Mouse (Mus musculus): ENCODE measurements around the gene Vti1a.
A peak's percentile ranks its signal among the peaks of the same experiment; 100 is the strongest.

Vti1a gene

GRCm38 (mm10) chr19:55380764-55381163, 64.7 kb downstream of the Vti1a start:
- ATAC-seq (ENCODE audit: low TSS enrichment) = no peak

- no peak for ATAC-seq (ENCODE audit: low TSS enrichment)
Measured at GRCm38 (mm10) chr19:55381343-55381742, 65.2 kb downstream of the Vti1a start.

GRCm38 (mm10) chr19:55382745-55383144, 66.7 kb downstream of the Vti1a start:
- peak; percentile 34; the same call in 1 of the 2 replicates for ATAC-seq (ENCODE audit: low TSS enrichment)

DNA sequence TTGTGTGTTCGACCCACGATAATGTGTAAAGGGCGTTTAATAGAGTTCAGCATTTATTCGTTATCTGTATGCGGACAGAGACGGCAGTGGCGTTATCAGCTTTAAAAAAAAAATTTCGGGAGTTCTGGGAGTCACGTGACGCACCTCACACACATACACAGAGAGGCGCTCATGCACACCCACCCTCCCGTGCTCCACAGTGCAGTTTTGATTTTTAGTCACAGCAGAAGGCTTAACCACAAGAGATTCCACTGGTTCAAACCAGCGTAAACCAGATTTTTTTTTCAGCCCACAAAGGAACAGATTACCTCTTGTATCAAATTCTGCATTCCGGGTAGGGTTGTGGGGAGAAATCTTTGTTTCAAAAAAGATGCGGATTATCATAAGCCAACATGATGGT, 68.5 kb downstream of the Vti1a start:
- no peak for ATAC-seq (ENCODE audit: low TSS enrichment)

- ATAC-seq (ENCODE audit: low TSS enrichment) = no peak
Measured at GRCm38 (mm10) chr19:55389019-55389418, 72.9 kb downstream of the Vti1a start.

DNA sequence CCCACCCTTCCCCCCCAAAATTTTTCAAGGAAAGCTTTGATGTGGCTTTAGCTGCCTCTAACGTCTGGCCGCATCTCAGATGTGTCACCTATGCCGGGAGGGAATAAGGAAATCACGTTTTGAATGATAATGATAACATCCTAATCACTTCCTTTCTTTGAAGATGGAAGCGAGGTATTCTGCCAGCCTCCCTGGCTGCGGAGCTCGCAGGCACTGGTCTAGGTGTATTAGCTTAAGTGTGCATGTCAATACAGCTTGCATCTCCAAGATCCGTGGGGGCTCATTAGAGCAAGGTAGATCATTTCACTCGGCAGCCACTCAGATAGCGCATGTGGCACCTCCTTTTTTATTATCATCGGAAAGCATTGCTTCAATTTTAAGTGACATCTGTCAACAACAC, 74.2 kb downstream of the Vti1a start:
- no peak for ATAC-seq (ENCODE audit: low TSS enrichment)

DNA sequence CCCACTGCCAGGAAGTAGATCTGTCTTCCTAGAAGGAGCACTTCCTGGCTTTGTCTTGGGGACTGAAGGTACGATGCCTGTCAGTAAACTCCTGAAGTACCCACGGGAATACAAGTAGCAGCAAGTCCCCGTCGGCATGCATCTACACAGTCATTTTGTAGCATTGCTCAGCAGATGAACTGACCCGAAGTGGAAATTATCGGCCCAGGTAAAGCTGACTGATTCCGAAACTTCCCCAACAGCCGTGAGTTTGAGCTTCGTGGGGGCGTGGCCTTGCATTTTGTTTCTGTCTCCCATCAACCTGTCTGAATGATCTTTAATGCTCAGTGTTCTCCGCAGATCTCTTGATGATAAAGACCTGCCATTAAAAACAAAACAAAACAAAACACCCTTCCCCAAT, 85.5 kb downstream of the Vti1a start:
- ATAC-seq (ENCODE audit: low TSS enrichment) = no peak

DNA sequence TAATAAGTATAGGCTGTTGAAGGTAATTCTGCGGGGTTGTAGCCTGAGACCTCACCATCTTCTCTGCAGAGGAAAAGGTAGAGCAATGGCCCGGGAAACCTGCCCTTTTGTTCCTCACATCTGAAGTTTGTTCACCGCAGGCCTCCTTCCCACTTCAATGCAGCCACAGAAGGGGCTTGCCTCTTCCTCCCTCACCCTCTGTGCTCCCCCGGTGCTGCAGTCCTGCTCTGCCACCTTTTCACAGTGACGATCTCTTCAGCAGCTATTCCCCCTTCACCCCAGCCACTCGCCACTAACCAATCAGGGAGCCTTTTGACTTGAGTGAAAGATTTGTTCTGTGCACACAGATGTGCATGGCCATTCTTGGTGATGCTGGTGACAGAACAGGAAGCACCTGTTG, 92.4 kb downstream of the Vti1a start:
- ATAC-seq (ENCODE audit: low TSS enrichment) = no peak

DNA sequence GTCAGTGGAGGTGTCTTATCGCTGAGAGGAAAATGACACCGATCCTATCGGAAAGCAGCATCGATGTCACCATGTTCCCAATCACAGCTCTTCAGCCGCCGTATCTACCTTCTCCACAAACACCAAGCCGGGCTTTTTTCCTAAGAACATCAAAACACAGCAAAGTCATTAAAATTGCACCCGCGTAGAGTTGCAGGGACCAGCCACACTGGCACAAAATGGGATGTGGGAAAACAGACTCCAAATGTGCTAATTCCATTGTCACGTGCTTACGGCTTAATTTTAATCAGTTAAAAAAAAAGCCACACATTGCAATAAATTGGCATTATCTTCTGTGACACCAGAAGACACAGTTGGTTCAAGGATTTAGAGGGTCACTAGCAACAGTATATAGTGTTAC, 95.3 kb downstream of the Vti1a start:
- no peak for ATAC-seq (ENCODE audit: low TSS enrichment)

DNA sequence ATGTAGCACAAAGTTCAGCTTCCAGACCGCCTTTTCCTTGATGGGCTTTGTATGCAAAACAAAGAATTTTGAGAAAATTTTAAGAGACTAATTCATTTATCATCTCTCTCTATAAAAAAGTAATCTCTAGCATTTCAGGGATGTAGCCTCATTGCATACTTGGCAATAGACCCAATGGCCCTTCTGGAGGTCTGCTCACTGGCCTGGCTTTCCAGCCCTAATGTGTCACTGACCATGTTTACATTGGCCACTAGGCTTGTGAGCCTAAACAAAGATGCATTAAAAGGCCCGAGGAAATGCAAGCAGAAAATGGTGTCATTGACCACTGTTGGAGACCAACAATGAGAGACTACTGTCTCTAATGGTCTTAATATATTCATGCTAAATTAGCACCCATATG, 95.8 kb downstream of the Vti1a start:
- ATAC-seq (ENCODE audit: low TSS enrichment) = no peak

GRCm38 (mm10) chr19:55414050-55414449, 98.0 kb downstream of the Vti1a start:
- ATAC-seq (ENCODE audit: low TSS enrichment) = peak; percentile 95

- no peak for ATAC-seq (ENCODE audit: low TSS enrichment)
Measured at GRCm38 (mm10) chr19:55418756-55419155, 102.7 kb downstream of the Vti1a start.

- no peak for ATAC-seq (ENCODE audit: low TSS enrichment)
Measured at GRCm38 (mm10) chr19:55419961-55420360, 103.9 kb downstream of the Vti1a start.

GRCm38 (mm10) chr19:55421816-55422215, 105.7 kb downstream of the Vti1a start:
- ATAC-seq (ENCODE audit: low TSS enrichment) = peak; percentile 93

DNA sequence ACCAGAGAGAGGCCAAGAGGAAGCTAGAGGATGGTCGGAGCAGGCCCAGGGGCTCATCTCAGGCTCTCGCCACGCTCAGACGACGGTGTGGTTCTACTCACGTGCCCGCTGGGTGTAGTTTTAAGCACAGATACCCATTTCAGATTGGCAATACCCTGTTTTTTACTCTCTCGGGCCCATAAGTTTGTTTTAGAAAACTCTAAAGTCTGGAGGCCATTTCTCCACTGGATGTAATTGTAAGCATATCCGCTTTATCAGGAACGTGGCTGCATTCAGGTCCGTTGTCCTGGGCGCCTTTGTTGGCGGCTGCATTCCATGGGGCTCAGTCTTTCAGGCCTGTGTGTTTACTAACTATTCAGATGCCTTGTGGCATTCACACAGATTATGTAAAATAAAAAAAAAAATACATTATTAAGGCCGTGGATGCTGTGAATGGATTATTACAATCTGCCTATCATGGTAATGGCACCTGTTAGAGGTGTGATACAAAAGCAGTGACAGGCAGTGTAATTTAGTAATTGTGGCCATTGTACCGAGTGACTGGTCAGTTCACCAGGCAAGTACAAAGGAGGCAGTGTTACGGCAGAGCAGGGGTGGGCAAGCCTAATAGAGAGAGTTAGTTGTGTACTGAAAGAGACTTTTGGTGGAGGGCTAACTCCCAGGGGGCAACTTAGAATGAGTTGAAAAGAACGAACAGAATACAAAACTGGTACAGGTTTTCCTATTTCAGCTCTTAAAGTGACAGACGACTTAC, 106.4 kb downstream of the Vti1a start:
- ATAC-seq (ENCODE audit: low TSS enrichment) = no peak

DNA sequence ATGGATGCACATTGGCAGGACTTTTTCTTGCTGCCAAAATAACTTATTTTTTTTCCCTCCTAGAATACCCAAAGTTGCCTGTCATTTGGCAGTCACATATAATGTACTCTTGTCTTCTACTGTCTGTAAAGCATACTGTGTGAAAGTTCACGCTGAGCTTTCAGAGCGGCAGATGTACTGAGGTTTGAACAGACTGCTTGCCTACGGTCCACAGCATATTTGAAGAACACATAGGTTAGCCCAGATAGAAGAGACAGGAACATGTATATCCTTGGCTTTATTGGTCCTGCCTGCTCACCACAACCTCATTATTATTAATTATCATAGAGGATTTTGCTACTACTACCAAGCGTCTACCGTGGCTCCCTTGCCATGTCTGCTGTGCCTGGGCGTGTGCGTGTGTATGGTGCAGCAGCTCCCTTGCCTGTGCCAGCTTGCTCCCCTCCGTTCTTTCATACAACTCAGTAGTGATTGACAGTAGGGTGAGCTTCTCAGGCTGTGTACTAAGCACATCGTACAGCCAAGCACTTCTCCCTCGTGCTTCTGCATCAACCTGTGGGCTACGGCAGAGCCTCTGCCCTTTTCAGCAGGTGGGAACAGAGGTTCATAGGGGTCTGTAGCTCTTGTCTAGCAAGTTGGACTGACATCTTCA, 107.1 kb downstream of the Vti1a start:
- no peak for ATAC-seq (ENCODE audit: low TSS enrichment)

DNA sequence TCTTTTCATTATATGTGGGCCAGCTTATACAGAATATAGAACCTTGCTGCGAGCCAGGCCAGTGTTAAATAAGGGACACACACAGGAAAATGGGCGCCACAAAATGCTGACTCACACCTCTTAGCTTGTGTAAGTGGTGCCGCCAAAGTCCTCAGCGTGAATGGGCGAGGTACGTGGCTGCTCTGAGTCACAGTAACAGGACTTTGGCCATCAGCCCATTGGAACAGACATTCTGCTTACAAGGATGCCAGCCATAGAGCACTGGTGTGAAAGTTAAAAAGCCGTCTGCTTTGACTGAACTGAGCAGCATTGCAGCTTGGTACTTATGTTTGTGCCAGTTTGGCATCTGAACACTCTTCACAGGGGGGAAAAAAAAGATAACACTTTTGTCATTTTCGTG, 107.9 kb downstream of the Vti1a start:
- peak; percentile 75 for ATAC-seq (ENCODE audit: low TSS enrichment)

GRCm38 (mm10) chr19:55424507-55424906, 108.4 kb downstream of the Vti1a start:
- ATAC-seq (ENCODE audit: low TSS enrichment) = no peak

DNA sequence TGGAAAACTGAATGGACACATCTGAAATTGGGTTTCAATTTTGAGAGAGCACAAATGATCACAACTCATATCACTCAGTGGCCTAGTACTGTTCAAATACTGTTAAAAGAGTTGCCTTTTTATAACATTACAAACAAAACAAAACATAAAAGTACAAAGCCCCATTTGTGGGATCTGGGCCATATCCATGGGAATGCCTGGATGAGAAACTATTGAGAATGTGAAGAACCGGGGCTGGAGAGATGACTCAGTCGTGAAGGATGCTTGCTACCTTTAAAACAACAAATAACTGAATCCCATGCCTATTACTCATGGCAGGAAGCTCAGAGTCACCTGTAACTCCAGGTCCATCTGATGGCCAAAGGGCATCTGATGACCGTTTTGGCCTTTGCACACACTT, 124.2 kb downstream of the Vti1a start:
- no peak for ATAC-seq (ENCODE audit: low TSS enrichment)

DNA sequence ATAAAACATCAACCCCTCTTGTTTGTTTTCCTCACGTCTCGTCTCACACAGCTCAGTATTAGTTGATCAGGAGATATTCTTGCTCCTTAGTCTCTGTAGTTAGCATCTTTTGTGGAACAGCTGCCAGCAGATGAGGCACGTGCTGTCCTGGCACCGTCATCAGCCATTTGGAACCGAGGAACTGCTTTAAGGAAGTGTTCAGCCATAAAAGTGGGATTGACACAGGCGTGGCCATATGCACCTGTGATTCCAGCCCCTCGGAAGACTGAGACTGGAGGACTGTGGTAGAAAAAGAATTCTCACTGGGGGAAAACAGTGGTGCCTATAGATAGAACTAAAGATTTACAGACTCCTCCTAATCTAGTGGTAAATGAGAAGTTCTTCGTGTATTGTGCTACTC, 127.5 kb downstream of the Vti1a start:
- no peak for ATAC-seq (ENCODE audit: low TSS enrichment)

DNA sequence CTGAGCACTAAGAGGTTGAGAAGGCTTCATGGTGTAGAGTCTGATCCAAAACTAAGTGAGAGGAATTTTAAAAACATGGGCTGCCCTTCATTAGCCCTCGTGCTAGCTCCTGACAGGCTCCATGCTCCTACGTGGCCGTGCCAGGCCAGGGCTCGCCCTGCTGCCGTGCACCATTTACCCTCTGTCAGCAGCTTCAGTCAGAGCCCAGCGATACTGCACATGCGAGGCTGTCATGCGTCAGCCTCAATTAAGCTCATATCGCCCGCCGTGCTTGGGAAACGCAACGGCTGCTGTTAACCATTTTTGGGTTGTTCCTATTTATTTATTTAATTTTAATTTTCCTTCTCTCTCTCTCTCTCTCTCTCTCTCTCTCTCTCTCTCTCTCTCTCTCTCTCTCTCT, 133.0 kb downstream of the Vti1a start:
- no peak for ATAC-seq (ENCODE audit: low TSS enrichment)

- no peak for ATAC-seq (ENCODE audit: low TSS enrichment)
Measured at GRCm38 (mm10) chr19:55449506-55449905, 133.4 kb downstream of the Vti1a start.

- no peak for ATAC-seq (ENCODE audit: low TSS enrichment)
Measured at GRCm38 (mm10) chr19:55456325-55457091, 140.4 kb downstream of the Vti1a start.
